Mouse (Mus musculus) heart, adult 18-20 months (tissue): Measurements from ENCODE around the gene Olfr1324. TPM values are rescaled to one million over a fixed set of nuclear protein-coding genes. Genes with fewer than 3 reads are reported as not detected.
"Not testable (repeated sequence)": the region's sequence is repeated elsewhere in the genome, so short reads cannot be mapped to it uniquely, and the experiment has no call there.

ENCODE experiments used
- DNase-seq, 2 experiments: peaks; one replicate each; pipeline ENCODE4 v3.0.0; 2021 to 2022; ENCODE audit warnings: mixed read lengths in 1 of 2
- long read RNA-seq, 2 experiments: library from polyadenylated mRNA; stranded (forward); transcript quantifications; one replicate each; pipeline ENCODE4 v2.0.0; 2021
- total RNA-seq, 2 experiments: library from RNA; stranded (reverse); gene quantifications; 2 replicates each; pipeline ENCODE4 v1.2.3; 2021

The Olfr1324 gene
- total RNA-seq, result not detected
- long read RNA-seq, experiment 1, result 0 reads
- long read RNA-seq, experiment 2, result 0 reads

- no peak for DNase-seq
These were observed at the start of gene Olfr1324 for GRCm38 (mm10) chrX:50428398-50428797. Gene Olfr1324, minus strand, starts transcription at chrX:50428498.

- not testable (repeated sequence) for DNase-seq
These were observed 42.0 kb upstream of the Olfr1324 start for GRCm38 (mm10) chrX:50470341-50470740.

- no peak for DNase-seq
These were observed 27.8 kb upstream of the Olfr1324 start for GRCm38 (mm10) chrX:50456136-50456535.

- no peak for DNase-seq
These were observed 15.1 kb upstream of the Olfr1324 start for GRCm38 (mm10) chrX:50443352-50443751.

- DNase-seq, result no peak
These were observed 14.4 kb upstream of the Olfr1324 start for GRCm38 (mm10) chrX:50442696-50443095.

- DNase-seq, result no peak
These were observed 4.2 kb upstream of the Olfr1324 start for GRCm38 (mm10) chrX:50432499-50432898.

- DNase-seq, result no peak
These were observed 478 bp downstream of the Olfr1324 start for GRCm38 (mm10) chrX:50427712-50428328.

GRCm38 (mm10) chrX:50425899-50426436, 2.3 kb downstream of the Olfr1324 start:
- no peak for DNase-seq

- DNase-seq, result not testable (repeated sequence)
These were observed 17.9 kb downstream of the Olfr1324 start for GRCm38 (mm10) chrX:50410361-50410760.

GRCm38 (mm10) chrX:50390616-50391015, 37.7 kb downstream of the Olfr1324 start:
- not testable (repeated sequence) for DNase-seq

GRCm38 (mm10) chrX:50374978-50375377, 53.3 kb downstream of the Olfr1324 start:
- DNase-seq, result no peak
